Mouse (Mus musculus): ENCODE measurements at regions not wholly inside any gene's neighbourhood (a gene's known extent, or its start where the extent isn't known, plus 50 kb on each side); places are given as distances from the start of the nearest gene placed in this dataset.

- DNase-seq (ENCODE audit: low spot score in 2 of 2), result no peak
Measured at GRCm38 (mm10) chr3:39370926-39371325, 484.2 kb downstream of the Fat4 start.

GRCm38 (mm10) chr3:39372426-39372950 lies 485.7 kb downstream of the Fat4 start:
- DNase-seq (ENCODE audit: low spot score in 2 of 2), result no peak

- DNase-seq (ENCODE audit: low spot score in 2 of 2), result no peak
Measured at GRCm38 (mm10) chr3:39375465-39375864, 488.7 kb downstream of the Fat4 start.

GRCm38 (mm10) chr3:39388491-39388890 lies 501.8 kb downstream of the Fat4 start:
- no peak for DNase-seq (ENCODE audit: low spot score in 2 of 2)

- no peak for DNase-seq (ENCODE audit: low spot score in 2 of 2)
Measured at GRCm38 (mm10) chr3:39390442-39390841, 503.7 kb downstream of the Fat4 start.

- no peak for DNase-seq (ENCODE audit: low spot score in 2 of 2)
Measured at GRCm38 (mm10) chr3:39392053-39392452, 505.3 kb downstream of the Fat4 start.

GRCm38 (mm10) chr3:39396672-39397071 lies 509.9 kb downstream of the Fat4 start:
- no peak for DNase-seq (ENCODE audit: low spot score in 2 of 2)

- no peak for DNase-seq (ENCODE audit: low spot score in 2 of 2)
Measured at GRCm38 (mm10) chr3:39397255-39397654, 510.5 kb downstream of the Fat4 start.

- no peak for DNase-seq (ENCODE audit: low spot score in 2 of 2)
Measured at GRCm38 (mm10) chr3:39397677-39398076, 510.9 kb downstream of the Fat4 start.

GRCm38 (mm10) chr3:39424778-39425642 lies 538.3 kb downstream of the Fat4 start:
- peak in 1 of 2 experiments; percentile 21 for DNase-seq (ENCODE audit: low spot score in 2 of 2)

- DNase-seq (ENCODE audit: low spot score in 2 of 2), result no peak
Measured at GRCm38 (mm10) chr3:39425643-39426016, 538.9 kb downstream of the Fat4 start.

- DNase-seq (ENCODE audit: low spot score in 2 of 2), result no peak
Measured at GRCm38 (mm10) chr3:39443328-39443727, 556.6 kb downstream of the Fat4 start.

- no peak for DNase-seq (ENCODE audit: low spot score in 2 of 2)
Measured at GRCm38 (mm10) chr3:39455650-39456049, 568.9 kb downstream of the Fat4 start.

- no peak for DNase-seq (ENCODE audit: low spot score in 2 of 2)
Measured at GRCm38 (mm10) chr3:39460183-39460888, 573.6 kb downstream of the Fat4 start.

GRCm38 (mm10) chr3:39461561-39461960 lies 574.8 kb downstream of the Fat4 start:
- no peak for DNase-seq (ENCODE audit: low spot score in 2 of 2)

- DNase-seq (ENCODE audit: low spot score in 2 of 2), result no peak
Measured at GRCm38 (mm10) chr3:39465811-39466210, 579.1 kb downstream of the Fat4 start.

GRCm38 (mm10) chr3:39489392-39489791 lies 602.7 kb downstream of the Fat4 start:
- DNase-seq (ENCODE audit: low spot score in 2 of 2), result no peak

GRCm38 (mm10) chr3:39494363-39494762 lies 607.6 kb downstream of the Fat4 start:
- peak; percentile 8 to 13 for DNase-seq (ENCODE audit: low spot score in 2 of 2)

GRCm38 (mm10) chr3:39528087-39528486 lies 641.3 kb downstream of the Fat4 start:
- no peak for DNase-seq (ENCODE audit: low spot score in 2 of 2)

- DNase-seq (ENCODE audit: low spot score in 2 of 2), result no peak
Measured at GRCm38 (mm10) chr3:39537515-39537914, 650.8 kb downstream of the Fat4 start.

GRCm38 (mm10) chr3:39540530-39541118 lies 653.9 kb downstream of the Fat4 start:
- no peak for DNase-seq (ENCODE audit: low spot score in 2 of 2)

GRCm38 (mm10) chr3:39559460-39560041 lies 672.8 kb downstream of the Fat4 start:
- no peak for DNase-seq (ENCODE audit: low spot score in 2 of 2)
